Mouse (Mus musculus) liver, adult 2 months (tissue): Measurements from ENCODE around the gene Mta2.

Source experiments
- CTCF ChIP-seq: fragments of 200-500 bp; IDR thresholded peaks from 2 replicates; pipeline ENCODE4 v1.5.1; 2011; ENCODE audit warnings: low read depth, low read length, control low read depth
- POLR2A ChIP-seq: fragments of 200-500 bp; IDR thresholded peaks from 2 replicates; pipeline ENCODE4 v1.6.1; 2011; ENCODE audit warnings: low read length, control low read depth; ENCODE audit not compliant: insufficient read depth; ENCODE audit errors: extremely low read depth

DNA sequence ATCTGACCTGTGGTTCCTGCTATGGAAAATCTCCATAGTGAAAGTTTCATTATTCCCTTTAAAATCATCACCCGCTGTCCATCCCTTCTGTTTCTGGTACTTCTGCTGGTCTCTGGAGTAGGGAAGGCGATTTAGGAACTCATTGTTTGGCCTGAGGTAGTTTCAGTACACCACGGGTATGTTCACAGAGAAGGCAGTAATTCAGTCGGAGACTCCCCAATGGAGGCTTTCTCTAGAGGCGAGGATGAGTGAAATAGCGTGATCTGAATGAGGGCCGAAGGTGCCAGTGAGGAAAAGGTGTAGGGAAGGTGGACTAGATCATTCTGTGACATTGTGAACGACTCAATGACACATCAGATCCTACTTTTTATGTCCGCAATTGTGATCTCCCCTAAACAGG, 12.5 kb downstream of the Mta2 start:
- TF ChIP-seq CTCF (no peak), POLR2A (no peak)
